Mouse (Mus musculus): Measurements from ENCODE around the gene Atp2b2. TPM values are rescaled to one million over a fixed set of nuclear protein-coding genes. Genes with fewer than 3 reads are reported as not detected.

Atp2b2 gene
- total and polyA plus RNA-seq, 3 experiments, result 0.04 TPM; not detected in 2

DNA sequence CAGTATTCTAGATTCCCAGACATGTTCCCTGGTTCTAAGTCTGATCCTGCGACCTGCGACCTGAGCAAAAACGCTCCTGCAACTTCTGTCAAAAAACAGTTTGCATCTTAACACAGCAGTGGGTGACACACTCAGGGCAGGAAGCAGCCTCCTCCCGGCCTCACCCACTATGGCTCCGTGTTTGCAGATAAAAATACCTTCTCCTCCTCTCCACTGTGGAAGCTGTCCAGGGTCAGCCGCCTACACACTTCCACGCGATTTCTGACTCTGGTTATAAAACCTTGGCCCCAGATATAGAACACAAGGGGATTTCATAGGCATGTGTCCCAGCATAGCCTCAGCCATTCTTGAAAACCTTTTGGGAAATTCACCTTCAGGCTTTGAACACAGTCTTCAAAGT, 9.6 kb downstream of the Atp2b2 start:
- Histone ChIP-seq H3K27me3 (ENCODE audit: control insufficient read depth in 1 of 2, insufficient read depth in 2 of 2, low read length in 2 of 2) (no peaks in the 10 kb centered on the region), H3K9me3 (replicated peaks; ENCODE audit: insufficient read depth, low read length) (no peaks in the 10 kb centered on the region)
- no peak for DNase-seq (ENCODE audit: low read depth, low spot score)

DNA sequence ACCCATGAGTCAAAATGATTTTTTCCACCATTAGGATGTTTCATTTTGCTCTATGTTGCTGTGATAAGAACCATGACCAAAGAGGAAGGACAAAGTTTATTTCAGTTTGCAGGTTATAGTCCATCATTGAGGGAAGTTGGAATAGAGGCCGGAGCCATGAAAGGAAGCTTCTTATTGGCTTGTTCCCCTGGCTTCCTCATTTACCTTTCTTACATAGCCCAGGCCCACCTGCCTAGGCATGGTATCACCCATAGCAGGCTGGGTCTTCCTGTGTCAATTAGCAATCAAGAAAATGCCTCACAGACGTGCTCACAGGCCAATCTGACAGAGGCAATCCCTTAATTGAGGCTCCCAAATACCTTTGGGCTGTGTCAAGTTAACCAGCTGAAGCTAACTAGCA, 18.6 kb downstream of the Atp2b2 start:
- Histone ChIP-seq H3K4me3 (ENCODE audit: control insufficient read depth in 1 of 2, insufficient read depth in 1 of 2, low read depth in 2 of 2, low read length in 2 of 2) (no peak overlapping the region), H3K27me3 (ENCODE audit: control insufficient read depth in 1 of 2, insufficient read depth in 2 of 2, low read length in 2 of 2) (no peaks in the 10 kb centered on the region), H3K9me3 (replicated peaks; ENCODE audit: insufficient read depth, low read length) (no peaks in the 10 kb centered on the region), H3K9ac (ENCODE audit: control insufficient read depth, low read depth, low read length, poor library complexity, severe bottlenecking) (no peak overlapping the region), H3K79me2 (ENCODE audit: control insufficient read depth, insufficient read depth, low read length, poor library complexity) (no peaks in the 10 kb centered on the region), H3K4me1 (ENCODE audit: control insufficient read depth in 1 of 2, insufficient read depth in 2 of 2, low read length in 2 of 2) (no peaks in the 10 kb centered on the region), H3K27ac (ENCODE audit: control insufficient read depth, low read depth, low read length) (no peak overlapping the region), H3K36me3 (ENCODE audit: control insufficient read depth in 1 of 2, insufficient read depth in 2 of 2, low read length in 2 of 2) (no peaks in the 10 kb centered on the region)
- no peak for TF ChIP-seq USF1 (IDR thresholded peaks at IDR 0.05; ENCODE audit: low read depth, low read length)
- no peak for DNase-seq (ENCODE audit: low read depth, low spot score)

More for the DNA sequence above, 9.6 kb downstream of the Atp2b2 start:
- no peak for TF ChIP-seq RAD21 (IDR thresholded peaks at IDR 0.05; ENCODE audit: low read depth, low read length)
- no peaks in the 10 kb centered on the region for H3K79me2 ChIP-seq (ENCODE audit: control insufficient read depth, insufficient read depth, low read length, poor library complexity)
- no peak overlapping the region for H3K9ac ChIP-seq (ENCODE audit: control insufficient read depth, low read depth, low read length, poor library complexity, severe bottlenecking)
- no peak overlapping the region for H3K27ac ChIP-seq (ENCODE audit: control insufficient read depth, low read depth, low read length)
- H3K36me3 ChIP-seq (ENCODE audit: control insufficient read depth in 1 of 2, insufficient read depth in 2 of 2, low read length in 2 of 2), result no peaks in the 10 kb centered on the region
- H3K4me1 ChIP-seq (ENCODE audit: control insufficient read depth in 1 of 2, insufficient read depth in 2 of 2, low read length in 2 of 2), result no peaks in the 10 kb centered on the region
- H3K4me3 ChIP-seq (ENCODE audit: control insufficient read depth in 1 of 2, insufficient read depth in 1 of 2, low read depth in 2 of 2, low read length in 2 of 2), result no peak overlapping the region

DNA sequence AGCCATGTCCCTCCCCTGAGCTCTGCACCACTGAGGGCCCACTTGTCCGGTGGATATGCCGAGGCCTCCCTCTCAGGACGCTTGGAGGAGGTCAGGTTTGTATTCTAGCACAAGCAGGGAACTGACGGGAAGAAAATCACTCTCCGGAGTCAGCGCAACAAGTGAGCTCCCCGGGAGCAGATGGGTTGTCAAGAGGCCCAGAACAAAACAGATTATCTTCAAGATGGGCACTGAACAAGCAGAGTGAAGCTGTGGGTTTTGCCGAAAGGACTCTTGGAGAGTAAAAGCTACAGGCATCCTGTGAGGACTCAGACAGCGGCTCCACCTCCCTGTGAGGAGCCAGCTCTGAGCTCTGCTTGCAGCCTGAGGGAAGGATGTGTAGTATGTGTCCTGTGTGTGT, 20.3 kb downstream of the Atp2b2 start:
- H3K36me3 ChIP-seq (ENCODE audit: control insufficient read depth in 1 of 2, insufficient read depth in 2 of 2, low read length in 2 of 2), result no peaks in the 10 kb centered on the region
- H3K4me3 ChIP-seq (ENCODE audit: control insufficient read depth in 1 of 2, insufficient read depth in 1 of 2, low read depth in 2 of 2, low read length in 2 of 2), result no peak overlapping the region
- H3K9ac ChIP-seq (ENCODE audit: control insufficient read depth, low read depth, low read length, poor library complexity, severe bottlenecking), result no peak overlapping the region
- H3K9me3 ChIP-seq (replicated peaks; ENCODE audit: insufficient read depth, low read length), result no peaks in the 10 kb centered on the region
- H3K4me1 ChIP-seq (ENCODE audit: control insufficient read depth in 1 of 2, insufficient read depth in 2 of 2, low read length in 2 of 2), result no peaks in the 10 kb centered on the region
- no peaks in the 10 kb centered on the region for H3K27me3 ChIP-seq (ENCODE audit: control insufficient read depth in 1 of 2, insufficient read depth in 2 of 2, low read length in 2 of 2)
- no peak overlapping the region for H3K27ac ChIP-seq (ENCODE audit: control insufficient read depth, low read depth, low read length)
- H3K79me2 ChIP-seq (ENCODE audit: control insufficient read depth, insufficient read depth, low read length, poor library complexity), result no peaks in the 10 kb centered on the region
- TF ChIP-seq ETS1 (IDR thresholded peaks at IDR 0.05; ENCODE audit: low read depth, low read length) (no peak), ZMIZ1 (IDR thresholded peaks at IDR 0.05; ENCODE audit: low read depth, low read length) (no peak), KAT2A (conservative IDR thresholded peaks at IDR 0.05; ENCODE audit: low read depth, low read length) (no peak), RAD21 (IDR thresholded peaks at IDR 0.05; ENCODE audit: low read depth, low read length) (no peak), GABPA (IDR thresholded peaks at IDR 0.05; ENCODE audit: low read depth, low read length) (no peak), NELFE (IDR thresholded peaks at IDR 0.05; ENCODE audit: low read depth, low read length) (no peak), HCFC1 (IDR thresholded peaks at IDR 0.05; ENCODE audit: low read depth, low read length) (no peak), TAL1 (IDR thresholded peaks at IDR 0.05; ENCODE audit: low read length) (no peak), POLR2A (IDR thresholded peaks at IDR 0.05; ENCODE audit: control insufficient read depth in 1 of 2, insufficient read depth in 1 of 2, low read depth in 1 of 2, low read length in 2 of 2, poor library complexity in 1 of 2) (no peak), MAFK (IDR thresholded peaks at IDR 0.05; ENCODE audit: borderline replicate concordance, low read depth, low read length) (no peak), E2F4 (IDR thresholded peaks at IDR 0.05; ENCODE audit: borderline replicate concordance, low read depth, low read length) (no peak), USF2 (IDR thresholded peaks at IDR 0.05; ENCODE audit: borderline replicate concordance in 1 of 2, insufficient read depth in 1 of 2, low read depth in 1 of 2, low read length in 2 of 2) (no peak), MEF2A (IDR thresholded peaks at IDR 0.05; ENCODE audit: extremely low read depth, insufficient replicate concordance, low read depth, low read length, poor library complexity, severe bottlenecking) (no peak), MAZ (IDR thresholded peaks at IDR 0.05; ENCODE audit: low read depth, low read length) (no peak)
- no peak for DNase-seq (ENCODE audit: low read depth, low spot score)

All from MEL (cell line).